Mouse (Mus musculus): ENCODE data around the gene Ucn2.

The Ucn2 gene

GRCm38 (mm10) chr9:108992085-108992469 is 6.3 kb downstream of the Ucn2 start:
- no peak for DNase-seq (ENCODE audit: low spot score in 2 of 2)

- DNase-seq (ENCODE audit: low spot score in 2 of 2): no peak
Measured at GRCm38 (mm10) chr9:108992620-108993361, 7.0 kb downstream of the Ucn2 start.

- no peak for DNase-seq (ENCODE audit: low spot score in 2 of 2)
Measured at GRCm38 (mm10) chr9:108996411-108996810, 10.6 kb downstream of the Ucn2 start.

GRCm38 (mm10) chr9:108998287-108999166 is 12.7 kb downstream of the Ucn2 start:
- DNase-seq (ENCODE audit: low spot score in 2 of 2): no peak

GRCm38 (mm10) chr9:108999167-108999526 is 13.3 kb downstream of the Ucn2 start:
- DNase-seq (ENCODE audit: low spot score in 2 of 2): no peak

- DNase-seq (ENCODE audit: low spot score in 2 of 2): peak; percentile 62 to 83
Measured at GRCm38 (mm10) chr9:109000726-109001125, 14.9 kb downstream of the Ucn2 start.

GRCm38 (mm10) chr9:109003201-109003600 is 17.4 kb downstream of the Ucn2 start:
- peak; percentile 56 to 80 for DNase-seq (ENCODE audit: low spot score in 2 of 2)

- no peak for DNase-seq (ENCODE audit: low spot score in 2 of 2)
Measured at GRCm38 (mm10) chr9:109007025-109007780, 21.4 kb downstream of the Ucn2 start.

- no peak for DNase-seq (ENCODE audit: low spot score in 2 of 2)
Measured at GRCm38 (mm10) chr9:109008081-109008480, 22.3 kb downstream of the Ucn2 start.

- DNase-seq (ENCODE audit: low spot score in 2 of 2): no peak
Measured at GRCm38 (mm10) chr9:109008994-109009635, 23.3 kb downstream of the Ucn2 start.

- DNase-seq (ENCODE audit: low spot score in 2 of 2): no peak
Measured at GRCm38 (mm10) chr9:109009636-109010315, 24.0 kb downstream of the Ucn2 start.

GRCm38 (mm10) chr9:109010316-109010690 is 24.5 kb downstream of the Ucn2 start:
- DNase-seq (ENCODE audit: low spot score in 2 of 2): no peak

- DNase-seq (ENCODE audit: low spot score in 2 of 2): no peak
Measured at GRCm38 (mm10) chr9:109015397-109015796, 29.6 kb downstream of the Ucn2 start.

- DNase-seq (ENCODE audit: low spot score in 2 of 2): peak in 1 of 2 experiments; percentile 53
Measured at GRCm38 (mm10) chr9:109016973-109017604, 31.3 kb downstream of the Ucn2 start.

GRCm38 (mm10) chr9:109021428-109021827 is 35.6 kb downstream of the Ucn2 start:
- DNase-seq (ENCODE audit: low spot score in 2 of 2): peak in 1 of 2 experiments; percentile 63

- DNase-seq (ENCODE audit: low spot score in 2 of 2): peak in 1 of 2 experiments; percentile 62
Measured at GRCm38 (mm10) chr9:109022866-109023685, 37.3 kb downstream of the Ucn2 start.

- DNase-seq (ENCODE audit: low spot score in 2 of 2): peak in 1 of 2 experiments; percentile 52
Measured at GRCm38 (mm10) chr9:109027521-109027920, 41.7 kb downstream of the Ucn2 start.

GRCm38 (mm10) chr9:109028421-109028820 is 42.6 kb downstream of the Ucn2 start:
- DNase-seq (ENCODE audit: low spot score in 2 of 2): peak in 1 of 2 experiments; percentile 49

GRCm38 (mm10) chr9:109028919-109029318 is 43.1 kb downstream of the Ucn2 start:
- DNase-seq (ENCODE audit: low spot score in 2 of 2): peak in 1 of 2 experiments; percentile 57

GRCm38 (mm10) chr9:109030312-109030711 is 44.5 kb downstream of the Ucn2 start:
- DNase-seq (ENCODE audit: low spot score in 2 of 2): peak in 1 of 2 experiments; percentile 51

Measured in spleen, postnatal 4 days (tissue).